Mouse (Mus musculus) cerebral cortex, adult 2 months (tissue): ENCODE results near the gene Rab5if.

Source experiments
- WGBS: fragments of 180-500 bp; shearing (Covaris S2); methylation state at CpG from one replicate; pipeline ENCODE4 v1.1.7; 2018; 5-methylcytosine and 5-hydroxymethylcytosine counted together

Rab5if gene

GRCm38 (mm10) chr2:156853999-156854771 lies 8.7 kb upstream of the Rab5if start:
- 29% methylated on average over 13 of the region's 13 CpGs for WGBS

GRCm38 (mm10) chr2:156856311-156856710 lies 6.6 kb upstream of the Rab5if start:
- 92% methylated on average over 1 of the region's 1 CpGs for WGBS

GRCm38 (mm10) chr2:156857385-156857791 lies 5.5 kb upstream of the Rab5if start:
- 69% methylated on average over 3 of the region's 3 CpGs for WGBS

GRCm38 (mm10) chr2:156857835-156858234 lies 5.1 kb upstream of the Rab5if start, which contains the start of gene 4930518I15Rik:
Gene 4930518I15Rik, minus strand, starts transcription at chr2:156857946.
- WGBS: 82% methylated on average over 2 of the region's 2 CpGs

GRCm38 (mm10) chr2:156858671-156859070 lies 4.3 kb upstream of the Rab5if start:
- 79% methylated on average over 7 of the region's 7 CpGs for WGBS

GRCm38 (mm10) chr2:156862041-156862717 lies 749 bp upstream of the Rab5if start:
- under 1% methylated on average over 19 of the region's 19 CpGs for WGBS

- WGBS: 2% methylated on average over 28 of the region's 28 CpGs
These were observed 696 bp downstream of the Rab5if start for GRCm38 (mm10) chr2:156863487-156864160.

- 32% methylated on average over 3 of the region's 3 CpGs for WGBS
These were observed 1.6 kb downstream of the Rab5if start for GRCm38 (mm10) chr2:156864481-156864880.

GRCm38 (mm10) chr2:156868994-156869393 lies 6.1 kb downstream of the Rab5if start:
- 39% methylated on average over 8 of the region's 8 CpGs for WGBS

GRCm38 (mm10) chr2:156869554-156869953 lies 6.6 kb downstream of the Rab5if start:
- 74% methylated on average over 7 of the region's 7 CpGs for WGBS

- 29% methylated on average over 6 of the region's 6 CpGs for WGBS
These were observed 7.6 kb downstream of the Rab5if start for GRCm38 (mm10) chr2:156870519-156870918.

- WGBS: 16% methylated on average over 5 of the region's 5 CpGs
These were observed 10.7 kb downstream of the Rab5if start for GRCm38 (mm10) chr2:156873629-156874028.

- 87% methylated on average over 8 of the region's 8 CpGs for WGBS
These were observed 11.3 kb downstream of the Rab5if start for GRCm38 (mm10) chr2:156874047-156874759.

GRCm38 (mm10) chr2:156874760-156875510 lies 12.0 kb downstream of the Rab5if start:
- WGBS: 86% methylated on average over 4 of the region's 4 CpGs

GRCm38 (mm10) chr2:156877726-156878125 lies 14.8 kb downstream of the Rab5if start:
- 56% methylated on average over 9 of the region's 9 CpGs for WGBS

GRCm38 (mm10) chr2:156879541-156879940 lies 16.6 kb downstream of the Rab5if start:
- 95% methylated on average over 3 of the region's 3 CpGs for WGBS

- WGBS: 72% methylated on average over 10 of the region's 10 CpGs
These were observed 19.6 kb downstream of the Rab5if start for GRCm38 (mm10) chr2:156882431-156883001.

- 81% methylated on average over 10 of the region's 10 CpGs for WGBS
These were observed 21.7 kb downstream of the Rab5if start for GRCm38 (mm10) chr2:156884396-156885211.

GRCm38 (mm10) chr2:156885666-156886065 lies 22.7 kb downstream of the Rab5if start:
- 74% methylated on average over 2 of the region's 2 CpGs for WGBS
